In genomic region chr8:48476896-48477295, GRCm38 (mm10) we compare ENCODE assay signal across 16 mouse cellular contexts.
"Had no signal": no experiment of that assay in that cellular context is flagged by ENCODE, and none has a peak within 500 bp of the region (broad histone marks: within the 10 kb centered on the region; RNA-seq: fewer than 3 reads in every experiment).

No protein-coding gene starts in this region.

- H3K27me3 ChIP-seq: hindbrain, embryonic 15.5 days; limb, embryonic 15.5 days; neural tube, embryonic 12.5 days had no signal

- H3K9ac ChIP-seq: hindbrain, embryonic 15.5 days; limb, embryonic 15.5 days; lung, embryonic 14.5 days; neural tube, embryonic 12.5 days had no signal

- H3K9me3 ChIP-seq: hindbrain, embryonic 15.5 days; limb, embryonic 15.5 days; midbrain, embryonic 10.5 days; neural tube, embryonic 12.5 days had no signal

- DNase-seq: kidney, adult 11 months; kidney, postnatal 36 days; layer of hippocampus, adult 9-11 months; layer of hippocampus, postnatal 36 days; lung, embryonic 14.5 days; lung, postnatal 10 days; lung, postnatal 4 days; right cerebral cortex, adult 18-20 months; right cerebral cortex, postnatal 25 days; thymus, adult 18-20 months; thymus, postnatal 14 days had no signal

- H3K4me3 ChIP-seq: hindbrain, embryonic 15.5 days; limb, embryonic 15.5 days; midbrain, embryonic 10.5 days; myocyte; neural tube, embryonic 12.5 days had no signal

- H3K4me2 ChIP-seq: hindbrain, embryonic 15.5 days; limb, embryonic 15.5 days; lung, embryonic 14.5 days; neural tube, embryonic 12.5 days had no signal

- H3K36me3 ChIP-seq: hindbrain, embryonic 15.5 days; limb, embryonic 15.5 days; neural tube, embryonic 12.5 days had no signal

- H3K27ac ChIP-seq: hindbrain, embryonic 15.5 days; limb, embryonic 15.5 days; midbrain, embryonic 10.5 days; neural tube, embryonic 12.5 days had no signal
